Mouse (Mus musculus): ENCODE data around the gene Gm38431. TPM values are rescaled to one million over a fixed set of nuclear protein-coding genes. Genes with fewer than 3 reads are reported as not detected.

The Gm38431 gene
- polyA plus RNA-seq, 2 experiments = 0.91 to 2.4 TPM

GRCm38 (mm10) chr9:21121483-21121882 is 29.7 kb upstream of the Gm38431 start:
- H3K9ac ChIP-seq (replicated peaks) = no peak overlapping the region
- no peak overlapping the region for H3K27ac ChIP-seq
- TF ChIP-seq EP300 (IDR thresholded peaks at IDR 0.05; ENCODE audit: low read depth) = no peak
- TF ChIP-seq CTCF (IDR thresholded peaks at IDR 0.05; ENCODE audit: low read depth) = no peak
- WGBS (ENCODE audit: insufficient replicate concordance) = 77% methylated on average over 16 of the region's 16 CpGs
- no peak overlapping the region for H3K4me2 ChIP-seq (ENCODE audit: low read depth)
- H3K4me3 ChIP-seq (ENCODE audit: insufficient read depth in 1 of 2, low read depth in 2 of 2, low read length in 2 of 2) = no peak overlapping the region
- no peaks in the 10 kb centered on the region; the same call in 1 of the 2 replicates for H3K36me3 ChIP-seq (replicated peaks; ENCODE audit: control insufficient read depth, insufficient read depth, low read depth)
- DNase-seq (ENCODE audit: low read depth in 3 of 3, low spot score in 3 of 3) (no peak), ATAC-seq (ENCODE audit: insufficient read depth) (no peak)
- H3K4me1 ChIP-seq (replicated peaks; ENCODE audit: control insufficient read depth in 2 of 2, insufficient read depth in 2 of 2, low read length in 1 of 2) = no peaks in the 10 kb centered on the region
- H3K27me3 ChIP-seq (ENCODE audit: control insufficient read depth, insufficient read depth, low read length) = no peaks in the 10 kb centered on the region
- no peaks in the 10 kb centered on the region for H3K9me3 ChIP-seq (ENCODE audit: control insufficient read depth, low read length)

- TF ChIP-seq EP300 (IDR thresholded peaks at IDR 0.05; ENCODE audit: low read depth) = no peak
- no peak for TF ChIP-seq CTCF (IDR thresholded peaks at IDR 0.05; ENCODE audit: low read depth)
- no peak overlapping the region for H3K4me3 ChIP-seq (ENCODE audit: insufficient read depth in 1 of 2, low read depth in 2 of 2, low read length in 2 of 2)
- no peaks in the 10 kb centered on the region for H3K36me3 ChIP-seq (replicated peaks; ENCODE audit: control insufficient read depth, insufficient read depth, low read depth)
- ATAC-seq (ENCODE audit: insufficient read depth) = no peak
- WGBS (ENCODE audit: insufficient replicate concordance) = 59% methylated on average over 6 of the region's 6 CpGs
- no peak overlapping the region for H3K4me2 ChIP-seq (ENCODE audit: low read depth)
- H3K9me3 ChIP-seq (ENCODE audit: control insufficient read depth, low read length) = no peaks in the 10 kb centered on the region
- no peaks in the 10 kb centered on the region for H3K27me3 ChIP-seq (ENCODE audit: control insufficient read depth, insufficient read depth, low read length)
- no peak overlapping the region for H3K9ac ChIP-seq (replicated peaks)
- DNase-seq (ENCODE audit: low read depth in 3 of 3, low spot score in 3 of 3) = no peak
- H3K4me1 ChIP-seq (replicated peaks; ENCODE audit: control insufficient read depth in 2 of 2, insufficient read depth in 2 of 2, low read length in 1 of 2) = no peaks in the 10 kb centered on the region
- no peak overlapping the region for H3K27ac ChIP-seq
Measured at GRCm38 (mm10) chr9:21117073-21117472, 25.3 kb upstream of the Gm38431 start.

GRCm38 (mm10) chr9:21115105-21115504 is 23.3 kb upstream of the Gm38431 start:
- no peaks in the 10 kb centered on the region for H3K4me1 ChIP-seq (replicated peaks; ENCODE audit: control insufficient read depth in 2 of 2, insufficient read depth in 2 of 2, low read length in 1 of 2)
- H3K9ac ChIP-seq (replicated peaks) = no peak overlapping the region
- no peak for ATAC-seq (ENCODE audit: insufficient read depth)
- H3K27ac ChIP-seq = no peak overlapping the region
- TF ChIP-seq CTCF (IDR thresholded peaks at IDR 0.05; ENCODE audit: low read depth) = no peak
- TF ChIP-seq EP300 (IDR thresholded peaks at IDR 0.05; ENCODE audit: low read depth) = no peak
- H3K4me2 ChIP-seq (ENCODE audit: low read depth) = no peak overlapping the region
- no peak for DNase-seq (ENCODE audit: low read depth in 3 of 3, low spot score in 3 of 3)
- H3K9me3 ChIP-seq (ENCODE audit: control insufficient read depth, low read length) = no peaks in the 10 kb centered on the region
- H3K4me3 ChIP-seq (ENCODE audit: insufficient read depth in 1 of 2, low read depth in 2 of 2, low read length in 2 of 2) = no peak overlapping the region
- H3K36me3 ChIP-seq (replicated peaks; ENCODE audit: control insufficient read depth, insufficient read depth, low read depth) = no peaks in the 10 kb centered on the region
- no peaks in the 10 kb centered on the region for H3K27me3 ChIP-seq (ENCODE audit: control insufficient read depth, insufficient read depth, low read length)
- WGBS (ENCODE audit: insufficient replicate concordance) = 81% methylated on average over 8 of the region's 8 CpGs

GRCm38 (mm10) chr9:21114190-21114589 is 22.4 kb upstream of the Gm38431 start:
- DNase-seq (ENCODE audit: low read depth in 3 of 3, low spot score in 3 of 3) (no peak), ATAC-seq (ENCODE audit: insufficient read depth) (no peak)
- TF ChIP-seq CTCF (IDR thresholded peaks at IDR 0.05; ENCODE audit: low read depth) (no peak), EP300 (IDR thresholded peaks at IDR 0.05; ENCODE audit: low read depth) (no peak)
- 75% methylated on average over 7 of the region's 7 CpGs for WGBS (ENCODE audit: insufficient replicate concordance)
- Histone ChIP-seq H3K9me3 (ENCODE audit: control insufficient read depth, low read length) (no peaks in the 10 kb centered on the region), H3K4me1 (replicated peaks; ENCODE audit: control insufficient read depth in 2 of 2, insufficient read depth in 2 of 2, low read length in 1 of 2) (no peaks in the 10 kb centered on the region), H3K36me3 (replicated peaks; ENCODE audit: control insufficient read depth, insufficient read depth, low read depth) (no peaks in the 10 kb centered on the region), H3K27me3 (ENCODE audit: control insufficient read depth, insufficient read depth, low read length) (no peaks in the 10 kb centered on the region), H3K4me2 (ENCODE audit: low read depth) (no peak overlapping the region), H3K9ac (replicated peaks) (no peak overlapping the region), H3K4me3 (ENCODE audit: insufficient read depth in 1 of 2, low read depth in 2 of 2, low read length in 2 of 2) (no peak overlapping the region), H3K27ac (no peak overlapping the region)

- H3K4me3 ChIP-seq (ENCODE audit: insufficient read depth in 1 of 2, low read depth in 2 of 2, low read length in 2 of 2) = no peak overlapping the region
- ATAC-seq (ENCODE audit: insufficient read depth) (no peak), DNase-seq (ENCODE audit: low read depth in 3 of 3, low spot score in 3 of 3) (no peak)
- no peak overlapping the region for H3K4me2 ChIP-seq (ENCODE audit: low read depth)
- no peaks in the 10 kb centered on the region for H3K9me3 ChIP-seq (ENCODE audit: control insufficient read depth, low read length)
- H3K27me3 ChIP-seq (ENCODE audit: control insufficient read depth, insufficient read depth, low read length) = no peaks in the 10 kb centered on the region
- no peak overlapping the region for H3K9ac ChIP-seq (replicated peaks)
- H3K4me1 ChIP-seq (replicated peaks; ENCODE audit: control insufficient read depth in 2 of 2, insufficient read depth in 2 of 2, low read length in 1 of 2) = no peaks in the 10 kb centered on the region
- H3K27ac ChIP-seq = no peak overlapping the region
- no peak for TF ChIP-seq CTCF (IDR thresholded peaks at IDR 0.05; ENCODE audit: low read depth)
- TF ChIP-seq EP300 (IDR thresholded peaks at IDR 0.05; ENCODE audit: low read depth) = no peak
- H3K36me3 ChIP-seq (replicated peaks; ENCODE audit: control insufficient read depth, insufficient read depth, low read depth) = no peaks in the 10 kb centered on the region
- 82% methylated on average over 6 of the region's 6 CpGs for WGBS (ENCODE audit: insufficient replicate concordance)
Measured at GRCm38 (mm10) chr9:21113751-21114150, 22.0 kb upstream of the Gm38431 start.
